Mouse (Mus musculus) embryo, embryonic 9.5 days (tissue): Measurements from ENCODE around the gene Ybx2.
"Not testable (repeated sequence)": the region's sequence is repeated elsewhere in the genome, so short reads cannot be mapped to it uniquely, and the experiment has no call there.

Source experiments
- DNase-seq: peaks from one replicate; pipeline ENCODE4 v3.0.0-alpha.2; 2017; ENCODE audit errors: extremely low spot score

Gene Ybx2

GRCm38 (mm10) chr11:69914917-69915430 is 20.6 kb upstream of the Ybx2 start:
- no peak for DNase-seq

- DNase-seq, result peak; percentile 27
Measured at GRCm38 (mm10) chr11:69915667-69916627, 19.6 kb upstream of the Ybx2 start.

DNA sequence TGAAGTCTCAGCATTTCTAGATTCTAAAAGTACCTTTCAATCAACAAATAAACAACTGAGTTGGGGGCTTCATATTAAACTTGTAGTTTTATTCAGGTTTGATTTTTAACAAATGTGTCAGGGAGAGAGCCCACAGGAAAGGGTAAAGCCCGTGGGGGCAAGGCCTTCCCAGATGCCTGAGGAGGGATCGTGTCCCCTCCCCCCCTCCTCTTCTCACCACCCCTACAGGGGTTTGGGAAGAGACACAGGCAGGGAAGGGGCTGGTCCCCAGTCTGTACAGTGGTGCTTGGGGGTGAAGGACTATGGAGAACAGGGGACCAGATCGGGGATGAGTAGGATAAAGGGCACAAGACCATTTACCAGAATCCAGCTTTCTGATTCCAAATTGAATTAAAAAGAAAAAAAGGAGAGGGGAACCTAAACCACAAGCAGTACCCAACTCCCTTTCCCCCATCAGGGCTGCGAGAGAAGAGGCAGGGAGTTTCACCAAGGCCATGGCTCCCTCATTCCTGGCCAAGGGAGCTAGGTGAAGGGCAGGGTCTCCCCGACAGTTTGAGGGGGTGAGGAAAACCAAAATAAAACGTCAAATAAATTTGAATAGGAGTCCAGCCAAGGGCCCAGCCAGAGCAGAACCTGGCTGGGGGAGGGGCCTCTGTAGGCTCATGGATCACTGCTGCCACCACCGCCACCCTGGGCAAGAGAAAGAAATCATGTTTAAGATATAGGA is 18.8 kb upstream of the Ybx2 start:
- not testable (repeated sequence) for DNase-seq

DNA sequence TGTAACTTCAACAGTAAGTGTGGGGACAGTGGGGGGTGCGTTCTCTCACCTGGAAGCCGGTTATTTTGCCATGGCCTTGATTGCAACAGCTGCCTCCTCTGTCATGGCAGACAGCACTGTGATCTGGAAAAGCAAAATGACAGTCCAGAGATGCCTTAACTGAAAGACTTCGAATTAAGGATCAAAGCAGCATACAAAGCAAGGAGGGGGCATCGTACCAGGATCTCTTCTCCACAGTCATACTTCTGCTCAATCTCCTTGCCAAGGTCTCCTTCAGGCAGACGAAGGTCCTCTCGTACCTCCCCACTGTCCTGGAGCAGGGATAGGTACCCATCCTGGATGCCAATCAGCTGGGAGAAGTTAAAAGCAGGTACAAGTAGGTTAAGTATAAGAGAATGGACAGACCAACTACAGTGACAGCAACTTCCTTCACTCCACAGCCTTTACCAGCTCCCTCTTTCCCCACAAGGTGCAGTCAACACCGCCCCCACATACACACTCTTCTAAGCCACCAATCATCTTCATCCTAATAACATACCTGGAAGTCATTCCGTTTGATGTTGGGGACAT is 18.1 kb upstream of the Ybx2 start:
- DNase-seq, result no peak

GRCm38 (mm10) chr11:69918118-69918517 is 17.5 kb upstream of the Ybx2 start:
- DNase-seq, result no peak

- no peak for DNase-seq
Measured at GRCm38 (mm10) chr11:69919053-69919452, 16.5 kb upstream of the Ybx2 start.

- DNase-seq, result peak; percentile 69
Measured at GRCm38 (mm10) chr11:69919661-69920265, 15.8 kb upstream of the Ybx2 start.

DNA sequence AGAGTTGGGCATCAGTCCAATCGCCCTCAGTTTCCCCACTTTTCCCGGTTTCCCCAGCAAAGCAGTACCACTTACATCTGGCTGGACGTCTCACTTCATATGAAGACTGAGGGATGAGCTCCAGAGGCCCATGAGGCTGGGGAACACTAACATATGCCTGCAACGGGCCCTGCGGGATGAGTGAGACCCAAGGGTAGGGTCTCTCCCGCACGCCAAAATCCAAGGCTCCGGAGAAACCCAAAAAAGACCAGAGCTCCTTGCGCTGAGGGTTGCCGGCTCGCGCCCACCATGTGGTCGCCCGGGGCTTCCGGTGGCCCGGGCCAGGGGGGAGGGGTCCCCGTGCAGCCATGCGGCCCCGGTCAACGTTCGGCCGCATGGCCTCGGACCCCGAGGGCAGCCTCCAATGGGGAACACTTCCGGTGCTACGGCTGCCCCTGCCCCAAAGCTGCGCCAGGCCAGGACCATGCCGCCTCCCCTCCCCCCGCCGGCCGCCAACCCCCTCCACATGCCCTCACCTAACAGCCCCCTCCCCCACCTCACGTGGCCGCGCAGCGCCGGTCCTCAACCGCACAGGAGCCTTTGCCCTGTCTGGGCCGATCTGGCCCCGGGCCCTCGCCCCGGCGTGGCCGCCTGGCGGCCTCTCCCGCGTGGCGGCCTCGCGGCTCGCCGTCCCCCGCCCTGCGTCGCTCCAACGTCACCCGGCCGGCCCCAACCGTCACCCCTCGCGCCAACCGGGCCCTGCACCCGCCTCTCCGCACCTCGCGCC is 15.1 kb upstream of the Ybx2 start:
- DNase-seq, result peak; percentile 74

DNA sequence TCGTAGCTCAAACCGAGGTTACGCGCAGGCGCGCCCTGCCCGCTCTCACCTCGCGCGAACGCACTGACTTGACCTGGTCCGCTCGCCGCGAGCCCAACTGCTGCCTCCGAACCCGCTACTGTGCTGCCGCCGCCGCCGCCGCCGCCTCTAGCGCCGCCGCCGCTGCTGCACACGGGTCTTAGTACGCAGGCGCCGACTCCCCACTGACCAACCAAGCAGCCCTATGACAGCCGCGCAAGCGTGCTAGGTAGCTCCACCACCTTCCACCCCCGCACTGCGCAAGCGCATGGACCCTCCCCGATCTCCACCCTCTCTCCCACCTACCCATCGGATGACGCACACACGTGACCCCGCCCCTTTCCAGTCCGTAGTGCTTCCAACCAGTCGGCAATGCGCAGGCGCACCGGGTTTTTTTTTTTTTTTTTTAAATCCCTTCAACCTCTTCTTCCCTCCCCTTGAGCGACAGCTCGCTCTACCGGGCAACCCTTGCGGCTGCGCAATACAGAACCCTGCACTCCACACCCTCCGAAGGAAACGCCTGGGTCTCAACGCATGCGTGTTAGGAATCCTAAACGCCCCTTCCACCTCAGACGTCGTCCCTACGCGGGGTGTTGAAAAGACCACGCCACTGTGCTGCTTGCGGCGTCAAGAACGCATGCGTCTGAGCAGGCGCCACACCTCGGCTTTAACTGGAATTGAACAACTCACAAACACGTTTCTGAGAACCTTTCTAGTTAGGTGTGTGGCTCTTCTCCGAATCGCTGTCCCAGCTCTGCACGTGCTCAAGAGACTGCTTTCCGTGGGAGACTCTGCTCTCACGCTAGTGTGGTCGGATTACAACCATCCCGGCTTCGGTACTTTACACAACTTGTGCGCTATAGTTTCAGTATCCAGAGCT is 14.2 kb upstream of the Ybx2 start, which contains the start of gene Eif5a:
Gene Eif5a (minus strand): TSS at position 845 of the 898 bp plus-strand sequence.
- peak; percentile 100 for DNase-seq

GRCm38 (mm10) chr11:69922012-69922756 is 13.4 kb upstream of the Ybx2 start:
- DNase-seq, result no peak

- DNase-seq, result no peak
Measured at GRCm38 (mm10) chr11:69922796-69923195, 12.8 kb upstream of the Ybx2 start.

GRCm38 (mm10) chr11:69927501-69927900 is 8.1 kb upstream of the Ybx2 start:
- no peak for DNase-seq

- DNase-seq, result no peak
Measured at GRCm38 (mm10) chr11:69929712-69930111, 5.9 kb upstream of the Ybx2 start.

DNA sequence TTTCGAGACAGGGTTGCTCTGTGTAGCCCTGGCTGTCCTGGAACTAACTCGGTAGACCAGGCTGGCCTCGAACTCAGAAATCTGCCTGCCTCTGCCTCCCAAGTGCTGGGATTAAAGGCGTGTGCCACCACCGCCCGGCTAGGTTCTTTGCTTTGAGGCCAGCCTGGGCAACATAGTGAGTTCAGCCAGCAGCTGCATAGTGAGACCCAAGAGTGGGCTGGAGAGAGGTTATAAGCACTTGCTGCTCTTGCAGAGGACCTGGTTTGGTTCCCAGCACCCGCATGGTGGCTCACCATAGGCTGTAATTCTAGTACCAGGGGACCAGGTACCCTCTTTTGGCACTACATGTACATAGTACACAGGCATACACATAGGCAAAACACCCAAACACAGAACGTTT is 5.4 kb upstream of the Ybx2 start:
- not testable (repeated sequence) for DNase-seq

DNA sequence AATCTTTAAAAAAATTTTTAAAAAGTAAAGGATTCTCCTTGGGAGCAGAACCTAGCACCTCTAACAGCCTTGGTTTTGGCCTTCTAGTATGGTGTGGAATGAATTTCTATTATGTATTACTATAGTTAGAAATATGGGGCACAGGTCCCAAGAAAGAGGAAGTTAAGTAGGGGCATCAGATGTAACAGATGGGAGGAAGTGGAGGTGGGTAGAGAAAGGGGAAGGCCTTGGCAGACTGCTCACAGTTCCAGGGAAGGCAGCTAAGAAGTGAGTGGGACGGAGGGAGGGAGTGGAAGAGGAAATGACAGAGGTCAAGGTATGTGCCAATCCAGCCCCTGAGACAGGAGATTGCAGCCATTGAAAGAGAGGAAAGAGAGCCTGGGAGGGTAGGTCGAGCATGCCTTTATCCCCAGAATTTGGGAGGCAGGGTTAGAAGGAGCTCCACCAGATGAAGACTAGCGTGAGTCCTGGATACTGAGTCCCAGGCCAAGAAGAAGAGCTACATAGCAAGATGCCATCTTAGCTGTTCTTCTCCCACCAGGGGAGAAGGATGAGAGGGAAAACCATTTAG is 4.5 kb upstream of the Ybx2 start:
- no peak for DNase-seq

GRCm38 (mm10) chr11:69931769-69932168 is 3.8 kb upstream of the Ybx2 start:
- no peak for DNase-seq

DNA sequence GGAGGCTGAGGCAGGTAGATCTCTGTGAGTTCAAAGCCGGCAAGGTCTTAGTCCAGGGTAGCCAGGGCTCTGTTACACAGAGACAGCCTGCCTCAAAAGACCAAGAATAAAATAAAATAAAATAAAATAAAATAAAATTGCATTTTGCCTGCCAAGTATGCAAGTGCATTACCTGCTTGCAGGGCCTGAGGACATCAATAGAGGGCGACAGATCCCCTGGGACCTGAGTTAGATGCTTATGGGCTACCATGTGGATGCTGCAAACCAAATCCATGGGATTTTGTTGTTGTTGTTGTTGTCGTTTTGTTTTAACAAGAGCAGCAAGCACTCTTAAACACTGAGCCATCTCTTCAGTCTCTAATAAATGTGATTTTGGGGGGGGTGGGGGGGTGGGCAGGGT is 3.3 kb upstream of the Ybx2 start:
- DNase-seq, result no peak

- no peak for DNase-seq
Measured at GRCm38 (mm10) chr11:69933066-69933465, 2.5 kb upstream of the Ybx2 start.

- DNase-seq, result peak; percentile 93
Measured at GRCm38 (mm10) chr11:69934169-69934568, 1.4 kb upstream of the Ybx2 start.
